Mouse (Mus musculus): Measurements from ENCODE around the gene Slc26a3. TPM values are rescaled to one million over a fixed set of nuclear protein-coding genes. Genes with fewer than 3 reads are reported as not detected.
A peak's percentile ranks its signal among the peaks of the same experiment; 100 is the strongest.

Gene Slc26a3
- polyA plus RNA-seq, 1 experiment from 2014 or later, result not detected

DNA sequence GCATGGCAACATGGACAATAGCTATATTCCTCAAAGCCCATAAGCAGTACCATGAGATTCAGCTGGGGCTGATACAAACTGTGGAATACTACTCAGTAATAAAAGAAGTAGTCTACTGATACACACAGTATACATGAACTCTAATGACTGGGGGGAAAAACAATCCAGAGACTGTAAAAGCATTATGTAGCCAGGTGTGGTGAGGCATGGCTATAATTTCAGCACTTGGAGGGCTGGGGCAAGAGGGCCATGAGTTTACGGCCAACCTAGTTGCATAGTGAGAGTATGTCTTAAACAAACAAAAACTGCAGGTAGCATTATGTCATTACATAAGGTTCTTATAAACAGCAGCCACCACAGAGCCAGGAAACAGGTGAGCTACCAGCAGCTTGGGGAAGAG is 10.2 kb downstream of the Slc26a3 start:
- no peak overlapping the region for H3K9ac ChIP-seq (ENCODE audit: low read length)
- WGBS, result 96% methylated on average over 1 of the region's 1 CpGs
- no peak overlapping the region for H3K27ac ChIP-seq (ENCODE audit: low read depth, low read length)
- ATAC-seq (ENCODE audit: low FRiP score), result no peak
- H3K9me3 ChIP-seq (ENCODE audit: control insufficient read depth, low read length), result no peaks in the 10 kb centered on the region
- H3K4me1 ChIP-seq (ENCODE audit: control insufficient read depth, insufficient read depth, low read length), result no peaks in the 10 kb centered on the region
- no peak overlapping the region for H3K4me3 ChIP-seq (ENCODE audit: low read depth, low read length)
- no peaks in the 10 kb centered on the region for H3K36me3 ChIP-seq (ENCODE audit: control insufficient read depth, insufficient read depth, low read length)
- no peak overlapping the region for H3K4me2 ChIP-seq
- DNase-seq (ENCODE audit: low spot score, missing footprints), result peak; percentile 19
- H3K27me3 ChIP-seq (ENCODE audit: control insufficient read depth, insufficient read depth, low read length), result no peaks in the 10 kb centered on the region

- no peaks in the 10 kb centered on the region for H3K4me1 ChIP-seq (ENCODE audit: control insufficient read depth, insufficient read depth, low read length)
- H3K27me3 ChIP-seq (ENCODE audit: control insufficient read depth, insufficient read depth, low read length), result no peaks in the 10 kb centered on the region
- DNase-seq (ENCODE audit: low spot score, missing footprints), result no peak
- no peak overlapping the region for H3K27ac ChIP-seq (ENCODE audit: low read depth, low read length)
- no peak overlapping the region for H3K4me2 ChIP-seq
- no peak overlapping the region for H3K4me3 ChIP-seq (ENCODE audit: low read depth, low read length)
- 91% methylated on average over 6 of the region's 6 CpGs for WGBS
- no peak overlapping the region for H3K9ac ChIP-seq (ENCODE audit: low read length)
- no peak for ATAC-seq (ENCODE audit: low FRiP score)
- no peaks in the 10 kb centered on the region for H3K9me3 ChIP-seq (ENCODE audit: control insufficient read depth, low read length)
- no peaks in the 10 kb centered on the region for H3K36me3 ChIP-seq (ENCODE audit: control insufficient read depth, insufficient read depth, low read length)
These were observed 11.3 kb downstream of the Slc26a3 start for GRCm38 (mm10) chr12:31401930-31402329.

DNA sequence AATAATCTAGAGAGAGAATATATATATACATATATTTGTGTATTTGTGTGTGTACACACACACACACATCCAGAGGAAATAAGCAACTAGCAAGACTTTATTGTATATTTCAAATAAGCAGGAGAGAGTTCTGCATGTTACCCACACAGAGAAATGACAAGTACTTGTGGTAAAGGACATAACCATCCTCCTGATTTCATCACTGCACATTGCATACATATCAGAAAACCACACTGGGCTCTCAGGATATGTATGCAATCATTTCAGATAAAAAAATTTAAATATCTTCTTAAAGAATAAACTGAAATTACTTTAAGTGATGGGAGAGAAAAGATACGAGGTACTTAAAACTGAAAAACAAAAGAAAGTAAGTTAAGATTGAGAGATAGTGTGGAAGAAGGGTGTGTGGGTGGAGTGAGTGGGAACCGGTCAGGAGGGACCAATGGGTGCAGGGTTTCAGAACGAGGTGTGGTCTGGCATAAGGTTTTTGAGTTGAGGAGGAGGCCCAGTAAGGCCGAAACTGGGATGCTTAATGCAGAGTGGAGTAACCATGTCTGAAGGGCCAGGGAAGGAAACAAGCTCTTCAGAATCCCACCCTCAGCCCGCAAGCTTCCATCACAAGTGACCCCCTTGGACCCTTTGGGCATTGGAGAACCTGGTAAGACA is 14.0 kb downstream of the Slc26a3 start:
- Histone ChIP-seq H3K4me2 (no peak overlapping the region), H3K4me3 (ENCODE audit: low read depth, low read length) (no peak overlapping the region), H3K9ac (ENCODE audit: low read length) (no peak overlapping the region), H3K4me1 (ENCODE audit: control insufficient read depth, insufficient read depth, low read length) (no peaks in the 10 kb centered on the region), H3K36me3 (ENCODE audit: control insufficient read depth, insufficient read depth, low read length) (no peaks in the 10 kb centered on the region), H3K27me3 (ENCODE audit: control insufficient read depth, insufficient read depth, low read length) (no peaks in the 10 kb centered on the region), H3K9me3 (ENCODE audit: control insufficient read depth, low read length) (no peaks in the 10 kb centered on the region), H3K27ac (ENCODE audit: low read depth, low read length) (no peak overlapping the region)
- no peak for ATAC-seq (ENCODE audit: low FRiP score)
- WGBS, result 80% methylated on average over 5 of the region's 5 CpGs
- peak; percentile 45 for DNase-seq (ENCODE audit: low spot score, missing footprints)

GRCm38 (mm10) chr12:31415971-31416370 is 25.3 kb downstream of the Slc26a3 start:
- no peaks in the 10 kb centered on the region for H3K9me3 ChIP-seq (ENCODE audit: control insufficient read depth, low read length)
- H3K36me3 ChIP-seq (ENCODE audit: control insufficient read depth, insufficient read depth, low read length), result no peaks in the 10 kb centered on the region
- H3K4me1 ChIP-seq (ENCODE audit: control insufficient read depth, insufficient read depth, low read length), result no peaks in the 10 kb centered on the region
- H3K27me3 ChIP-seq (ENCODE audit: control insufficient read depth, insufficient read depth, low read length), result no peaks in the 10 kb centered on the region
- WGBS, result 73% methylated on average over 2 of the region's 2 CpGs
- no peak overlapping the region for H3K27ac ChIP-seq (ENCODE audit: low read depth, low read length)
- no peak for DNase-seq (ENCODE audit: low spot score, missing footprints)
- no peak overlapping the region for H3K4me2 ChIP-seq
- no peak overlapping the region for H3K4me3 ChIP-seq (ENCODE audit: low read depth, low read length)
- H3K9ac ChIP-seq (ENCODE audit: low read length), result no peak overlapping the region
- ATAC-seq (ENCODE audit: low FRiP score), result no peak

GRCm38 (mm10) chr12:31421901-31422574 is 31.4 kb downstream of the Slc26a3 start:
- no peaks in the 10 kb centered on the region for H3K27me3 ChIP-seq (ENCODE audit: control insufficient read depth, insufficient read depth, low read length)
- H3K4me3 ChIP-seq (ENCODE audit: low read depth, low read length), result no peak overlapping the region
- no peaks in the 10 kb centered on the region for H3K36me3 ChIP-seq (ENCODE audit: control insufficient read depth, insufficient read depth, low read length)
- no peak overlapping the region for H3K9ac ChIP-seq (ENCODE audit: low read length)
- DNase-seq (ENCODE audit: low spot score, missing footprints) (peak; percentile 47), ATAC-seq (ENCODE audit: low FRiP score) (no peak)
- WGBS, result 77% methylated on average over 3 of the region's 3 CpGs
- no peak overlapping the region for H3K4me2 ChIP-seq
- H3K27ac ChIP-seq (ENCODE audit: low read depth, low read length), result no peak overlapping the region
- H3K4me1 ChIP-seq (ENCODE audit: control insufficient read depth, insufficient read depth, low read length), result no peaks in the 10 kb centered on the region
- H3K9me3 ChIP-seq (ENCODE audit: control insufficient read depth, low read length), result no peaks in the 10 kb centered on the region

DNA sequence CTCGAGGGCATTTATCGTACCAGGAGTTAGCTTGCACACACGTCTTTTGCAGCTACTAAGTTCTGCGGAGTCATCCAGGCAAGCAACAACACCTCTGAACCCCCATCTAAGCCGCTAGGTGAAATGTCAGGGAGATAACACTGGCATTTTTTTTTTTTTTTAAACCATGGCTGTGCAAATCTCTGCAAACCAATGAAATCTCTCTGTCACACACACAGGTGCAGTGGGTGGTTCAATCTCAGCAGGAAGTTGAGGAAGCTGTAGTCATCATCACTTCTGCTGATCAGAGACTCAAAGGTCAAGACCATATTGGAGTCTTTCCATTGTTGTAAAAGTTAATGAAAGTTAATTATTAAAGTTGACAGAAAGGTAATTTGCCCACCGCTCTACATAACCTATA is 47.1 kb downstream of the Slc26a3 start:
- ATAC-seq (ENCODE audit: low FRiP score) (no peak), DNase-seq (ENCODE audit: low spot score, missing footprints) (no peak)
- Histone ChIP-seq H3K4me3 (ENCODE audit: low read depth, low read length) (no peak overlapping the region), H3K36me3 (ENCODE audit: control insufficient read depth, insufficient read depth, low read length) (no peaks in the 10 kb centered on the region), H3K4me2 (no peak overlapping the region), H3K27me3 (ENCODE audit: control insufficient read depth, insufficient read depth, low read length) (no peaks in the 10 kb centered on the region), H3K9me3 (ENCODE audit: control insufficient read depth, low read length) (no peaks in the 10 kb centered on the region), H3K9ac (ENCODE audit: low read length) (no peak overlapping the region), H3K4me1 (ENCODE audit: control insufficient read depth, insufficient read depth, low read length) (no peaks in the 10 kb centered on the region), H3K27ac (ENCODE audit: low read depth, low read length) (no peak overlapping the region)
- WGBS, result 81% methylated on average over 6 of the region's 6 CpGs

DNA sequence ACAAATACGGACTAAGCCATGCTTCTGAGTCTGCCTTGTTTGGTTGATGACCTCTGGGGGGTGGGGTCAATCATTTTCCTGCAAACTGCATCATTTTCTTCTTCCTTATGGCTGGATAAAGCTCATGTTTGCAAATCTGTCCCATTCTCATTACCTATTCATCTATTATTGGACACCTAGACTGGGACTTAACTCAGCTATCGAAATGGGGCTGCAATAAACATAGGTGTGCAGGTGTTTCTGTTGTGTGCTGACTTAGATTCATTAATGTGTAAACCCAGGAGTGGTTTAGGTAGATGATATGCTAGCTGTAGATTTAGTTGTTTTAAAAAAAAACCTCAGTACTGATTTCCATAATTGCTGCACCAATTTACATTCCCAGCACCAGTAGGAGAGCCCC is 48.9 kb downstream of the Slc26a3 start:
- Histone ChIP-seq H3K27ac (ENCODE audit: low read depth, low read length) (no peak overlapping the region), H3K36me3 (ENCODE audit: control insufficient read depth, insufficient read depth, low read length) (no peaks in the 10 kb centered on the region), H3K4me3 (ENCODE audit: low read depth, low read length) (no peak overlapping the region), H3K4me2 (no peak overlapping the region), H3K9ac (ENCODE audit: low read length) (no peak overlapping the region), H3K4me1 (ENCODE audit: control insufficient read depth, insufficient read depth, low read length) (no peaks in the 10 kb centered on the region; the same call in 1 of the 2 replicates), H3K27me3 (ENCODE audit: control insufficient read depth, insufficient read depth, low read length) (no peaks in the 10 kb centered on the region), H3K9me3 (ENCODE audit: control insufficient read depth, low read length) (no peaks in the 10 kb centered on the region)
- no peak for DNase-seq (ENCODE audit: low spot score, missing footprints)
- WGBS, result 85% methylated on average over 2 of the region's 2 CpGs
- ATAC-seq (ENCODE audit: low FRiP score), result no peak

GRCm38 (mm10) chr12:31444131-31444546 is 53.5 kb downstream of the Slc26a3 start:
- Histone ChIP-seq H3K4me3 (ENCODE audit: low read depth, low read length) (peak overlapping the region; percentile 12; the same call in 1 of the 2 replicates), H3K36me3 (ENCODE audit: control insufficient read depth, insufficient read depth, low read length) (no peaks in the 10 kb centered on the region), H3K27ac (ENCODE audit: low read depth, low read length) (no peak overlapping the region), H3K9me3 (ENCODE audit: control insufficient read depth, low read length) (no peaks in the 10 kb centered on the region), H3K4me2 (peak overlapping the region; percentile 33), H3K9ac (ENCODE audit: low read length) (no peak overlapping the region), H3K4me1 (ENCODE audit: control insufficient read depth, insufficient read depth, low read length) (no peaks in the 10 kb centered on the region; the same call in 1 of the 2 replicates), H3K27me3 (ENCODE audit: control insufficient read depth, insufficient read depth, low read length) (no peaks in the 10 kb centered on the region)
- WGBS, result 1% methylated on average over 11 of the region's 11 CpGs
- DNase-seq (ENCODE audit: low spot score, missing footprints) (peak; percentile 90), ATAC-seq (ENCODE audit: low FRiP score) (peak; percentile 79)

- no peak overlapping the region for H3K4me2 ChIP-seq
- DNase-seq (ENCODE audit: low spot score, missing footprints), result no peak
- H3K9ac ChIP-seq (ENCODE audit: low read length), result no peak overlapping the region
- no peak overlapping the region for H3K27ac ChIP-seq (ENCODE audit: low read depth, low read length)
- H3K9me3 ChIP-seq (ENCODE audit: control insufficient read depth, low read length), result no peaks in the 10 kb centered on the region
- no peaks in the 10 kb centered on the region for H3K36me3 ChIP-seq (ENCODE audit: control insufficient read depth, insufficient read depth, low read length)
- H3K4me1 ChIP-seq (ENCODE audit: control insufficient read depth, insufficient read depth, low read length), result no peaks in the 10 kb centered on the region; the same call in 1 of the 2 replicates
- 84% methylated on average over 6 of the region's 6 CpGs for WGBS
- H3K4me3 ChIP-seq (ENCODE audit: low read depth, low read length), result no peak overlapping the region
- ATAC-seq (ENCODE audit: low FRiP score), result no peak
- H3K27me3 ChIP-seq (ENCODE audit: control insufficient read depth, insufficient read depth, low read length), result no peaks in the 10 kb centered on the region
These were observed 54.2 kb downstream of the Slc26a3 start for GRCm38 (mm10) chr12:31444827-31445226.

All from midbrain, embryonic 11.5 days (tissue).